Mouse (Mus musculus) urinary bladder, postnatal 36 days (tissue): ENCODE results near the gene Vipr2.
A peak's percentile ranks its signal among the peaks of the same experiment; 100 is the strongest.

ENCODE experiments used
- DNase-seq, 2 experiments: peaks; one replicate each; pipeline ENCODE4 v3.0.0; 2022; ENCODE audit warnings: low spot score in 2 of 2, mixed read lengths in 1 of 2

The Vipr2 gene

DNA sequence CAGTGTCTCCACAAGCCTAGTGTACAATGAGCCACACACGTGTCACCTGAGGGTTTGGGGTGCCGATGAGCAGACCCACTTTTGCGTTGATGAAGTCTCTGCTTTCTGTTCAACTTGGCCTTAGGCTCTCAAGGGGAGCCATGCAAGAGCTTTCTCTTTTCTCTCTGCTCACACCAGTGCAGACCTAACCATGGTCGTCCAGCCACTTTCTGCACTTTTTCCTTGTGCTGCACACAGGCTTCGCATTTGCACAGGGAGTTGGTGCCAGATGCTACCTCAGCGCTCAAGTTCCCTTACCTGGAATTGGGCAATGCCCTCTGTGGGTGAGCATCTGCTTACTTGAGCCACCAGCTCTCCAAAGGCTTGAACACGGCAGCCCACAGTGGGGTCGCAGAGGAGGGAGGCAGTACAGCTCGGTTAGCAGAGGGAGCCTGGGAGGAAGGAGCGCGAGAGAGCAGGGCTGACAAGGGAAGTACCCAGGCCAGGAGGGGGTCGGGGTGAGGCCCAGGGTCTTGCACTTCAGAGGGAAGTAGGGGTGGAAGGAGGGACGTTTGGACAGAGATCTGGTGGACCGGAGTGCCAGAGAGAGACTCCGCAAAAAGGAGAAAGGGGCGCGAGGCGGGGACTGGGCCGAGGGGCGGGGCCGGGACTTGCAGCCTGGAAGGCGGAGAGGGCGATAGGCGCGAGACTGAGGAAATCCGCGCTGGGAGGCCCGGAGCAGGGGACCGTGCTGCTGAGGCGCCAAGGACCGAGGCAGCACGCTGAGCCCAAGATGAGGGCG, at the start of gene Vipr2:
Gene Vipr2 (plus strand): TSS at position 653 of the 781 bp plus-strand sequence.
- DNase-seq, result peak; percentile 3 to 39

DNA sequence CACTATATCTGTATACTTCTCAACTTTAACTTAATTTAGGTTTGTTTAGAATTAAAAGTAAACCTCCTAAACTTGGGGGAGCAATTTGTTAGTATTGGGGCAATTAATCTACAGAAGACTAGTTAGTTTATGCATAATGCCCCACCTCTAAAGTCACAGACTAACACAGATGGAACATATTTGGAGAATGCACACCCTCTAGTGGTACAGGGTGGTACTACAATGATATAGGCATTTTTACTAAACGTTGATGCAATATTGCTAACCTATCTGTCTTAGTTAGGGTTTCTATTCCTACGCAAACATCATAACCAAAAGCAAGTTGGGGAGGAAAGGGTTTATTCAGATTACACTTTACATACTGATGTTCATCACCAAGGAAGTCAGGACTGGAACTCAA, 49.4 kb upstream of the Vipr2 start:
- DNase-seq, result no peak

DNA sequence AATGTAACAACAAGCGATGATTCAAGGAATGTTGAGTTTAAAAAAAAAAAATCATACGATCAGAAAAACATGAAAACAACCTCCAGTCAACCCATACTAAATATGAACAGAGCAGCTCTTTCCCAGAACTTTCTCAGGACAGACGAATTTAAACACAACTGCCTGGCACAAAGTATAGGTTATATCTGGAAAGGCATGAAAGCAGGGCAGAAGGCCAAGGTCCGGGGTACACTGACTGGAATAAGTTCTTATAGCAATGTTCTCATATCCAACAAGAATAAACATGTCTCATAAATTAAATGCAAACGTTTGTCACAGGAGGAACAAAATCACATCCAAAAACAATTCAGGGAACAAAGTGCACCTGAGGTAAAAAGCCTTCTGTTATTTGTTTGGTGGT, 42.2 kb upstream of the Vipr2 start:
- DNase-seq, result no peak

DNA sequence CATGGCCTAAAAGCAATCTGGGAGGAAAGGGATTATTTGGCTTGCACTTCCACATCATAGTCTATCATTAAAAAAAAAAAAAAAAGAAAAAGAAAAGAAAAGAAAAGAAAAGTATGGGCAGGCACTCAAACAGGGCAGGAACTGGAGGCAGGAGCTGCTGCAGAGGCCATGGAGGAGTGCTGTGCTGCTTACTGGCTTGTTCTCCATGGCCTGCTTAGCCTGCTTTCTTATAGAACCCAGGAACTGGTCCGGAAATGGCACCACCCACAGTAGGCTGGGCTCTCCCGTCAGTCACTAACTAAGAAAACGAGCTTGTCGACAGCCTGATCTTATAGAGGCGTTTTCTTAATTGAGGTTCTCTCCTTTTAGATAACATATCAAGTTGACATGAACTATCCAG, 32.7 kb upstream of the Vipr2 start:
- no peak for DNase-seq

DNA sequence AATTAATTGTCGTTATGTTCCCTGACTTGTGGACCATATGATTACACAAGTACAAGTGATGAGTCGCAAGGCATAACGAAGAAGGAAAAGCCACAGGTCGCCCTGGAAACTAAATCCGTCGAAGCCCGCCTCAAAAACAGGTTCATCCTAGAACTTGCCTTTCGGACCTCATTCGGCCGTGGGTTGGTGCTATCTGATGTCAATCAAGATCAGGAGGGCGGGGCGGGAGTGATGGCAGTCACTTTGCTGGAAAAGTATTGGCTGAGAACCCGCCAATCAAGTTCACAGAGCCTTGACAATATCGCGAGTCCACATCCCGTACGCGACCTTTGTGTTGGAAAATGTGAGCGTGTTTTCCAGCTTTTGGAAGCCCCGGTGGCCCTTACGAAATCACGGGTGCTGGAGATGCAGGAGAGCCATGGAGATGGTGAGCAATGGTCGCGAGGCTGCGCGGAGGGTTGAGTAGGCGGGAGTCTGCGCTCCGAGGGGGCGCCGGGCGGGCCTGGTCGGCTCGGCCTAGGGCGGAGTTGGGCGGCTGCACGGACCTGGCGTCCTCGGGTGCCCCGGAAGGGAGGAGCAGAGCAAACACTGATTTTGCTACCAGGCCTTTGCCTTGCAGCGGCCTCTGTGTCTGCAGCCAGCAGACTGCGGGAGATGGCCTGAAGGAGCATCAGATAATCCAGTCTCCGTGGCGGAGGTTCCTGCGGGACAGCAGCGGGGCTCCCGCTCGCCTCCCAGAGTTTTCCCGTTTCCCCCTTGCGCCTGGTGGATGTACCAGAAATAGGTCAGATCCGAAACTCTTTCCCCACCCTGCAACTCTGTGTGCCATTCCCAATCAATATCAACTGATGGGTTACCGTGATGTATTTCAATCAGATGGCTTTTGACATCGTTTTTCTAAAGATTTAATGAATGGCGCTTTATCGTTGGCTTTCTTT, 29.8 kb upstream of the Vipr2 start, which contains the start of gene Zfp386:
Gene Zfp386 (plus strand): TSS at position 285 of the 938 bp plus-strand sequence.
- peak; percentile 98 to 99 for DNase-seq

DNA sequence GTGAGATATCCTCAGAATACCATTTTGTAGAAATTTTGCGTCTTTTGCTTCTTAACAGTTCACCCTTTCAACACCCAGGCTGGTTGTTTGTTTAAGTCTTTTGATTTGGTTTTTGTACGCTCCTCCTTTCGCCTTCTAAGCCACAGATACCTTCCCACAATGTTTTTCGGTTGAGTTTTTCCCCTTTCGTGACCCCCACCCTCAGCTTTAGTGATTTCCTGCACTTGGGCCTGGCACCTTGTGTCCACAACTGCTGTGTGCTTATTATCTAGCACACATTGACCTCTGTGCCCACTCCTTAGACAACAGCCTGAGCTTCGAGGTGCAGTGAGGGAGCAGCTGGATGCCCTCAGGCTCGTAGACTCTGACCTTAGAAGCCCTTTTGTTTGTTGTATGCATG, 28.8 kb upstream of the Vipr2 start:
- DNase-seq, result no peak

DNA sequence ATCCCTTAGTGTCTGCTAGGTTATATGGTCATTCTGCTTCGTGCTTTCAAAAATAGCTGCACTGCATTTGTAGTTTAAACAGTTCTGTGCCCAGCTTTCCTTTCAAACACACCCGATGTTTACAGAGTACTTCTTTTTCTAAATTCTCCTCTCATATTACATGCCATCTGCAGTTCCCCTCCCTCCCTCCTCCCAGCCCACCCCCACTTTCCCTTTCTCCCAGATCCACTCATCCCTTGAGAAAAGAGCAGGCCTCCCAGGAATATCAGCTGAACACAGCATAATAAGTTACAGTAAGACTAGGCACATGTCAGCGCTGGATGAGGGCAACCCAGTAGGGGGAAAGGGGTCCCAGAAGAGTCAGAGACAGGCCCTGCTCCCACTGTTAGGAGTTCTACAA, 28.3 kb upstream of the Vipr2 start:
- no peak for DNase-seq

DNA sequence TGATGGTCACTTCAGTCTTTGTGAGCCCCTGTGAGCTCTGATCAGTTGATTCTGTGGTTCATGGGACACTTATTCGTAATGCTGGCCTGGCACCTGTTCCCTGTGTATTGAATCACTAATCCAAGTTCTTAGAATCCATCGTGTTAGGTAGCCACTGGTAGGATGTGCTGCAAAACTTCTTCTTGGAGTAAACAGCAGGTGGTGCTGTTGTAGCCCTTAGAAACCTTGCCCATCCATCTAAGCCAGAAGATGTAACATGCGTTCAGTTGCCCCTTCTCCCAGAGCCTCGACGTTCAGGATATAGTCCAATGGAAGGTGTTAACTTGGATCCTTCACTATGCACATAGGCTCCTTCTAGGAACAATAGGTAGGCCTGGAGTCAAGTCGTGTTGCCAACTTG, 27.8 kb upstream of the Vipr2 start:
- DNase-seq, result no peak

DNA sequence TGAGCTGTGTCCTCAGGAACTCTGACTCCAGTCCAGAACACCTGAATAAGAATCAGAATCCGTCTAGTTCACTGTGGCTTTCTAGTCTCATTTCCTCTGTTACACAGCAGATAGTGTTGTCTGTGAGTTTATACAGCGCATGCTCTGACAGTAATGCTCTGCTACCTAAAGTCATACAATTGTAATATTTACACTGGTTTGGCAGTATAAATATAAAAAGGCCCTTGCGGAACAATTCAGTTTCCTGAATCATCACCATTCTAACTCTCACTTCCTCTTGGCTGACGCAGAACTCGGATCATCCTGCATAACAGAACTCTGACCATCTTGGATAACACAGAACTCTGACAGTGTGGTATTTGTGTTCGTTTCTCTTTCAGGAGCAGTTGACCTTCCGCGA, 23.2 kb upstream of the Vipr2 start:
- no peak for DNase-seq

DNA sequence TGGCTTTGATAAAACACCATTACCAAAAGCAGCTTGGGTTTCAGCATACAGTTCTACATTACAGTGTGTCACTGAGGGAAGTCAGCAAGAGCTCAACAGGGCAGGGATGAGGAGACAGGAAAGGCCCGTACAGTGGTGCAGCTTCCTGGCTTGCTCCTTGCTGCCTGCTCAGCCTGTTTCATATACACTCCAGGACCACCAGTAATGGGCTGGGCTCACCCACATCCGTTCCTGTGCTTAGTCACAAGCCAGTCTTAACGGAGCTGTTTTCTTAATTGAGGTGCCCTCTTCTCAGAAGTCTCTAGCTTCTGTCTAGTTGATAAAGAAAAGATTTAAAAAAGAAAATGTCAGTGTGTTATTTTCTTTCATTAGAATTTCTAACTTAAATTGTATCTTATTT, 21.4 kb upstream of the Vipr2 start:
- DNase-seq, result no peak

DNA sequence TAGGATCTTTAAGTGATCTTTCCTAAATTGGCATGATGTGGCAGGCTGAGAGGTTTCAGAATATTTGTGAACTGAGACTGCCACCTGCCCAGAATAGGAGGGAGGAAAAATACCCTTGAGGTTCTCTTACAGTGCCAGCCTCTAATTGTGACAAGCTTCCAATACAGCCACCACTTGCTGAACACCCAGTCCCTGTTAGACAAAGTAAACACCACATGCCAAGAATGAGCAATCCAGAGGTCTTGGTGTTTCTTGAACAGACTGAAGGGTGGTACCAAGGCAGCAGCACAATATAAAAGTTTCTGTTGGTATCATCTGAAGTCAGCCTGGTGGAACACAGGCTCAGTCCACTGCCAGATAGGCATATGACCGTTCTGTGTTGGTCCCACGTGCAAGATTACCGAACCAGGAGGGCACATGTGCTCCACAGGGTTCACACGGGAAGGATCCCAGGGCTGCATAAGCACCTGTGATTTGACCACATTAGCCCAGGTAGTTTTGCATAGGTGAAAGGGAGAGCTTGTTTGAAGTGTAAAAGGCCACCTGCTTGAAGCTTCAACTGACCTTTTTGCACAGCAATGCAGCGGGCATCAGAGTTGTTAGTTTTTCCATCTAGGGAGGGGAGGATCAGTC, 15.8 kb upstream of the Vipr2 start:
- DNase-seq, result no peak

DNA sequence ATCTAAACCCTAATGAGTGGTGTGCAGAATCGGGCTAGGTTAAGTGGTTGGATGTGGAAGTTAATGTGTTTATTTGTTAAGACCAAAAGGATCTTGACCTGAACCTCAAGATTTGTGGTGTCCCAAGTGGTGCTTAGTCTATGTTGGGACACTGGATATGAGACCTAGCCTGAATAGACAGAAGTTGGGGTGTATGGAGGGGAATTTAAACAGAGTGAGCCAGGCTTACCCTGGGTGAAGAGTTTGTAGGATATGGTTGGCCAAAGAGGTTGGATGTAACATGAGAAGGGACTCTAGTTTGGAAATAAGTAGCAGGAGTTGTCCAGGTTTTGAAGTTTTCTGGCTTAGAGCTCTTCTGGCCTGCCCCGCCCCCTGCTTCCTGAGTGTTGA, 15.3 kb upstream of the Vipr2 start:
- DNase-seq, result no peak

DNA sequence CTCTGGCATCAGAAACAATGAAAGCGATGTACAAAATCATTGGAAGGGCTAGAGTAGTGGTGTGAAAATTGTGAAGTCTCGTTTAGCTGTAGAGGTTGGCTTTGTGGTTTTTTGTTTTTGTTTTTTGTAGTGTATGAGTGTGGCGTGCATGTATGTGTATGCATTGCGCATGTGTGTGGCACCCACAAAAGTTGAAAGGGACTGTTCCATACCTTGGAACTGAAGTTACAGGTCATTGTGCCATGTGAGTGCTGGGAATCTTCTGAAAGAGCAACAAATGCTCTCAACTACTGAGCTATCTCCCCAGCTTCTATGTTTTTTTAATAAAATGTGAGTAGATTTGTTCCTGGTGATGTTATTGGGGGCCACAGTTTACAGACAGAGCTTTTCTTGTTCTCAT, 14.5 kb upstream of the Vipr2 start:
- DNase-seq, result no peak

DNA sequence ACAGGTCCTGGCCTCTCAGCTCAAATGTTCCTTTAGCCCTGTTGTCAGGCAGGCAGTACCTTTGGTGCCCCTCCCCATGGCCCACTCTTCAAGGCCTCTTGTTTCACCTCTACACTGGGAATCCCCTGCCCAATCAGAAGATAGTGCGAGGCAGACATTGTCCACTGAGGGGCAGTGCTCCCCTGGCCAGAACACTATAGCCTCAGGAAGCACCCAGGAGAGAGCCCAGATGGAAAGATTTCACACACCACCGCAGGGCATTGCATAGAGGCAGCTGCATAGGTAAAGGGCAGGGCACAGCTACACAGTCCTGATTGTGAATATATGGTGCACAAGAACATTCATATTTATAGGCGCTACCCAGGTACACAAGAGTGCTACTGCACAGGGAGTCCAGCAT, 6.5 kb upstream of the Vipr2 start:
- peak in 1 of 2 experiments; percentile 16 for DNase-seq

DNA sequence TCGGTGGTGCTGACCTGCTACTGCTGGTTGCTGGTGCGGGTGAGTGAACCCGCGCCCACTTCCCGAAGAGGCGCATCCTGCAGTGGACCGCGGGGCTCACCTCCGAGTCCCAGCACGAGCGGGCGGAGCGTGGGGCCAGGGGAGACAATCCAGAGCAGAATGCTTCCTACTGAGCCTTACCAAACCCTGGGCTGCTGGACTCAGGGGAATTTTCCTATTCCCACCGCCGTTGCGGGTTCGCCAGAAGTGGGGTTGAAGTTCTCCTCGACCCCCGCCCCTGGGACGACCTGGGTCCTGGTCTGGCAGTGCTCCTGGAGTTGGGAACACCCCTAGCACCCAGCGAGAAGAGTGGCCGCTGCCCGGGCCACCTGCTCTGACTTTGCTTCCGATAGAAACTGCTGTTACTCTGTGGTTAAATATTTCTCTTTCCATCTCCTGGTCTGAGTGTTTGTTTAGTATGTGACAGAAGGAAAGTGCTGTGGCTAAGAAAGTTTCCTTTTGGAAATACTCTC, 385 bp downstream of the Vipr2 start:
- DNase-seq, result no peak

DNA sequence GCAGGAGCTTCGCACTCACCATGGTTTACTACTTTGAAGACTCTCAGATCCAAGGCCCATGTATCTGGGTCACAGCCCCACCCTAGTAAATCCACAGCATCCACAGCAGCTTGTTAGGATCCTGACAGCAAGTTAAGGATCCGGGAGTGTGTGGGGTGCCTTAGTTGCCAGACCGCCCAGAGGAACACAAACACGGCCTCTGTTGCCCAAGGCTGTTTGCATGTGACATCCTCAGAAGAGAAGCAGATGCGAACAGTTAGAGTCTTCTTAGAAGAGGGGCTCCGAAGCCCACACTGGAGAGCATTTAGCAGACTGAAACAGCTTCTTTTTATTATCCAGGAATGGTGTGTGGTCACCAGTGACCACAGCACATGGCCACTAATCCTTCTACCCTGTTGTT, 5.6 kb downstream of the Vipr2 start:
- no peak for DNase-seq

DNA sequence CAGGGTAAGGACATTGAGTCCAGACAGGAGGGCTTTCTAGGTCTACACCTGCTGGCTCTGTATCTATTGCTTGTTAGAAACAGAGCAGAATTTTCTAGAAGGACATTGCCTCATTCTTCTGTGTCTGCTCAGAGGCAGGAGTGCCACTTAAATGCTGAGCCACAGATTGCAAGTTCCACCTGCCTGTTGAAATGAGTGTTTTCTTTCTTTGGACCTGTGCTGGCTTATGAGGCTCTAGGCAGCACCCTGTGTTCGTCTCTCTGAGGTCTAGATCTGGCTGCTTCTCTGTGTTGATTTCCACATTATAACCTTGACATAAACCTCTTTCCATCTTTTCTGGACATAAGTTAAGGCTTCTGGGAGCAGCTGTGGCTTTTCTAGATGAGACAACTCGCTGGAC, 6.8 kb downstream of the Vipr2 start:
- DNase-seq, result no peak

DNA sequence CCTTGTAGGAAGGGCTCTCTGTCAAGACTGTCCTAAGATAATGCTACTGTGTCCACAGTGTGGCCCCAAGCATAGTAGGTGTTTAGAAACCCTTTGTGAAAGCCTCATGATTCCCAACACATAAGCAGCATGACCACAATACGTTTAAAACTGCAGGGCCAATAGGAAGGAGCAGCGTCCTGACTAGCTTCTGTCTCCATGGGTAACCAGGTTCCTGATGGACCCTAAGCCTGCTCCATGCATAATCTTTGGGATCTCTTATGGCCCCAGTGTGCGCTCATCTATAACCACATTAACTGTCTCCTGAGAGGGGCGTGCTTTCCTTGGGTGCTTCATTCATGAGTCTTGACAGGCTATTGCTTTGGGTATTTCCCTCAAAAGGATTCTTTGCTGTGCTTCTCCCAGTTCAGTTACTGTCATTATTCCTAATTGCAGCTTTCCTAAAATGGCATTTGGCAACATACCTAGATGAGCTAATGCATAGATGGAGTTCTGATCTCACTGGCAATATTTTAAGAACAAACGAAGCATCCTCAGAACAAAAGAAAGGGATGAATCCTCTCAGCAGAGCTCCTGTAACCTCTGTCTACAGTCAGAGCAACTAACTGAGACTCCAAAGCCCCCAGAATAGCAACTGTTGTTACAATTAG, 9.6 kb downstream of the Vipr2 start:
- no peak for DNase-seq

DNA sequence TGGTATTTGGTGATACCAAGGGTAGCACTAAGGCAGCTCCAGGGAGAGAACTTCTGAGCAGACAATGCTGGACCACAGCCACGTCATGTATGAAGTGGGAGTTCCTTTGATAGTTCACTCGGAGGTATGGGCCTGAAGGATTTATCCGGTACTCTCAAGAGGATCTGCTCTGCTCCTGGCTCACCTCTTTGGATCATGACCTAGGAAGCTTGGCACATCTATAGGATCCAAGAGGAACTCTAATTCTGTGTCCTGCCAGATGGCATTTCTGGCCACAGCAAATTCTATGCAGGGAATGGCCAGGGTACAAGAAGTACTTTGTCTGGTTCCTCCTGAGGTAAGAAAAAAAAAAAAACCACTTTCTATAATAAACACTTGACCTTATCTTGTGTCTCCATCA, 12.3 kb downstream of the Vipr2 start:
- DNase-seq, result no peak

DNA sequence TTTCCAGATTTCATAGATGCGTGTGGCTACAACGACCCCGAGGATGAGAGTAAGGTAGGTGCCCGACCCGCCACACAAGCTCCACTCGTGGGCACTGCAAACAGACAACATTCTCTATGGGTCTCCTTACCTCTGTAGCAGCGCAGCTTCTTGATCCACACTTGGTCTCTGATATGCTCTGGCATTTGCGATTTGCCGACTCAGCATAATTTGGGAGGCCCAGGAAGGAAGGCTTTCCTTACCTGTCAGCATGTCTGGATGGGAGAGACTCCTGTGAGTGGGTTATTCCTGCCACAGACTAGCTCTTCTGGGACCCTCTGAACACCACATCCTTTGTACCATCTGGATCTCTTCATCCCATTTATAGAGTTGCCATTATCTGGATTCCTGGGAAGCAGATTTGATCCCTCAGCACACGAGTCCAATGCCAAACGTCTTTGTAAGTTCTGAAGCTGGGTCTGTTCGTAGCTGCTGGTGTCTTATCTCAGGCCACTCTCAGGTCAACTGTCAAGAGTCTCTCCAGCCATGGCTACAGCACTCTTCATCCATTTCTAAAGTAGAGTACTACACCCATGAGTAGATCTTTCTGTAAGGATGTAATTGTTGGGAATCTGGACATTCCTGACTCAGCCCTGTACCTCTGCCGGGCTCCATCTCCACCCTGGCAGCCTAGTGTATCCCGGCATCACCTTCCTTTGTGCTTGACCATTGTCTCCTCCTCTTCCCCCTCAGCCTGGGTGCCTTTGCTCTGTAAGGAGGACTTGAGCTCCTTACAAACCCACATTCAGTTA, 17.4 kb downstream of the Vipr2 start:
- DNase-seq, result no peak

DNA sequence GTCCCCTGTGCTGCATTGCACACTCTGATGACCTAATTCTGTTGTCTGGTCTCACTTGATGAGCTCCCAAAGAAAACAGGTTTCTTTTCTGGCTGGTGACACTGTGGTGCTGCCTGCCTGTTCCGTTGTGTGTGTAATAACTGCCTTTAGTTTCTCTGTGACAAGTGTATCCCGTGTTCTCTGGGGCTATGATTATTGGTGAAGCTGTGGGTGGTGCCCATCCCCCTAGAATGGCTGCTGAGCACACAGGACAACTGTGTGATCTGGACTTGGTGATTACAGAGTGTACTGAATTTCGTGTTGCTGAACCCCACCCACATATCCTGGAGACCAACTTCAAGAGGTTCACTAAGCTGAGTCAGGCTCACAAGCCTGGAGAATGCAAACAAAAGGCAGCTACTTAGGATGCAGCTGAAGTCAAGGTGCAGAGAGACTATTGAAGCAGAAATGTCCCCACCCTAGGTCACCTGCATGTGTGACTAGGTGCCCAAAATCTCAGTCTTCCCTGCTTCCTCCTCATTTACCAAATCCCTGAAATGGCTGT, 18.9 kb downstream of the Vipr2 start:
- DNase-seq, result no peak
